Mouse (Mus musculus) myocyte (in vitro differentiated cells): Measurements from ENCODE around the gene Wnt4. TPM values are rescaled to one million over a fixed set of nuclear protein-coding genes. Genes with fewer than 3 reads are reported as not detected.

ENCODE experiments used
- H3K27me3 ChIP-seq: one replicate; pipeline ENCODE4 v1.6.1; 2011; ENCODE audit not compliant: control insufficient read depth, insufficient read depth, insufficient read length
- H3K36me3 ChIP-seq: one replicate; pipeline ENCODE4 v1.6.1; 2011; ENCODE audit not compliant: control insufficient read depth, insufficient read depth
- H3K4me2 ChIP-seq: one replicate; pipeline ENCODE4 v1.6.1; 2011; ENCODE audit warnings: low read depth, control low read depth
- H3K4me3 ChIP-seq: one replicate; pipeline ENCODE4 v1.5.1; 2011; ENCODE audit warnings: mild to moderate bottlenecking, control low read depth, moderate library complexity
- H3K79me2 ChIP-seq: one replicate; pipeline ENCODE4 v1.6.1; 2011; ENCODE audit not compliant: control insufficient read depth, insufficient read depth
- H3ac ChIP-seq: one replicate; pipeline ENCODE4 v1.6.1; 2011; ENCODE audit not compliant: control insufficient read depth, insufficient read length
- CEBPB ChIP-seq: IDR thresholded peaks from 2 replicates; pipeline ENCODE4 v1.6.1; 2011; ENCODE audit warnings: mild to moderate bottlenecking, moderate library complexity; ENCODE audit not compliant: poor library complexity, insufficient read depth, severe bottlenecking
- E2F4 ChIP-seq: IDR thresholded peaks from one replicate; pipeline ENCODE4 v1.6.1; 2011; ENCODE audit warnings: mild to moderate bottlenecking, control low read depth, moderate library complexity; ENCODE audit not compliant: insufficient read depth
- MAX ChIP-seq: IDR thresholded peaks from one replicate; pipeline ENCODE4 v1.6.1; 2011; ENCODE audit warnings: low read depth, mild to moderate bottlenecking, control low read depth
- MYOD1 ChIP-seq, 3 experiments: IDR thresholded peaks; one replicate each; pipeline ENCODE4 v1.6.1; 2011; ENCODE audit warnings: control low read depth in 2 of 3, low read depth in 2 of 3, mild to moderate bottlenecking in 2 of 3, moderate library complexity in 1 of 3; ENCODE audit not compliant: insufficient read length in 2 of 3, control insufficient read depth in 1 of 3
- MYOG ChIP-seq, 3 experiments: IDR thresholded peaks; one replicate each; pipeline ENCODE4 v1.6.1; 2011; ENCODE audit warnings: control low read depth in 2 of 3, low read depth in 2 of 3, mild to moderate bottlenecking in 2 of 3; ENCODE audit not compliant: insufficient read length in 2 of 3, control insufficient read depth in 1 of 3, insufficient read depth in 1 of 3
- POLR2A ChIP-seq: IDR thresholded peaks from one replicate; pipeline ENCODE4 v1.6.1; 2011; ENCODE audit warnings: low read depth, mild to moderate bottlenecking, control low read depth, moderate library complexity; ENCODE audit not compliant: insufficient read length
- POLR2AphosphoS2 ChIP-seq: IDR thresholded peaks from one replicate; pipeline ENCODE4 v1.6.1; 2011; ENCODE audit warnings: low read depth, control low read depth; ENCODE audit not compliant: insufficient read length
- REST ChIP-seq: IDR thresholded peaks from one replicate; pipeline ENCODE4 v1.6.1; 2011; ENCODE audit warnings: mild to moderate bottlenecking, control low read depth, moderate library complexity; ENCODE audit not compliant: insufficient read depth, insufficient read length
- SRF ChIP-seq: IDR thresholded peaks from one replicate; pipeline ENCODE4 v1.6.1; 2011; ENCODE audit warnings: low read depth; ENCODE audit not compliant: control insufficient read depth, insufficient read length
- TCF12 ChIP-seq: IDR thresholded peaks from one replicate; pipeline ENCODE4 v1.6.1; 2011; ENCODE audit warnings: mild to moderate bottlenecking, control low read depth; ENCODE audit not compliant: poor library complexity, insufficient read depth, severe bottlenecking
- TCF3 ChIP-seq: IDR thresholded peaks from one replicate; pipeline ENCODE4 v1.6.1; 2011; ENCODE audit warnings: low read depth, control low read depth; ENCODE audit not compliant: insufficient read length
- USF1 ChIP-seq: IDR thresholded peaks from one replicate; pipeline ENCODE4 v1.6.1; 2011; ENCODE audit warnings: low read depth, mild to moderate bottlenecking, control low read depth, moderate library complexity
- polyA plus RNA-seq: library from polyadenylated mRNA; unstranded; fragments of >200 nt; fragmentation: generic; extraction: Trizol; gene quantifications from one replicate; pipeline ENCODE4 v1.2.1, GENCODE M21; 2012; ENCODE audit warnings: missing spikeins

The Wnt4 gene
- polyA plus RNA-seq, 1 experiment = 5.2 TPM

GRCm38 (mm10) chr4:137308377-137308776 is 31.1 kb downstream of the Wnt4 start:
- Histone ChIP-seq H3K79me2 (no peaks in the 10 kb centered on the region), H3K36me3 (no peaks in the 10 kb centered on the region), H3ac (no peak overlapping the region), H3K27me3 (no peaks in the 10 kb centered on the region), H3K4me2 (no peak overlapping the region), H3K4me3 (no peak overlapping the region)
- TF ChIP-seq POLR2AphosphoS2 = peak; percentile 53
- TF ChIP-seq MYOD1 (IDR thresholded peaks at IDR 0.05; ENCODE audit: control insufficient read depth in 1 of 3, insufficient read length in 2 of 3, low read depth in 2 of 3) = no peak

- H3K4me3 ChIP-seq = no peak overlapping the region
- H3ac ChIP-seq = no peak overlapping the region
- TF ChIP-seq MYOG (IDR thresholded peaks at IDR 0.05; ENCODE audit: control insufficient read depth in 1 of 3, insufficient read depth in 1 of 3, insufficient read length in 2 of 3, low read depth in 2 of 3) (no peak), POLR2AphosphoS2 (no peak), TCF3 (no peak), REST (no peak)
- H3K36me3 ChIP-seq = peaks cover 21% of the 10 kb centered on the region
- no peaks in the 10 kb centered on the region for H3K27me3 ChIP-seq
- H3K79me2 ChIP-seq = peaks cover 4% of the 10 kb centered on the region
- no peak overlapping the region for H3K4me2 ChIP-seq
Measured at GRCm38 (mm10) chr4:137313511-137313910, 36.2 kb downstream of the Wnt4 start.

DNA sequence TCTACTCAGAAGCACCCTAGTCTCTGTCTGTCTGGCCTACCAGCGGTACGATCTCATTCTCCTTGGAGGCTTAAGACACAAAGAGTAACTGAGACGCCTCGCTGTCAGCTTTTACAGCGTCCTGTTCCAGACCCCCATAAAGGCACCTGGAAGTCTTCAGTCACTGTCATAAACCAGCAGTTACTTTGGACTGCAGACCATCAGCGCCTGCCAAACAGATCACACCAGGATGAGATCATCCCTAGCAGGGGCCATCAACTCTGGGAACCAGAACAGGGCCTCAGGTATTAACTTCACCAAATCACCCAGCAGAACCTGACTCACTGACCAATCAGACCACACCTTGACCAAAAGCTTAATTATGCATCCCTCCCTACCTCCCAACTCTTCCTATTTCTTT is 37.3 kb downstream of the Wnt4 start:
- TF ChIP-seq USF1 = no peak
- no peak for TF ChIP-seq POLR2AphosphoS2
- TF ChIP-seq REST = no peak
- TF ChIP-seq MAX = no peak
- no peak for TF ChIP-seq TCF3
- no peak for TF ChIP-seq CEBPB
- no peak for TF ChIP-seq E2F4
- no peak for TF ChIP-seq TCF12
- TF ChIP-seq POLR2A = no peak
- no peak for TF ChIP-seq SRF
- TF ChIP-seq MYOD1 (IDR thresholded peaks at IDR 0.05; ENCODE audit: control insufficient read depth in 1 of 3, insufficient read length in 2 of 3, low read depth in 2 of 3) = no peak
- no peak for TF ChIP-seq MYOG (IDR thresholded peaks at IDR 0.05; ENCODE audit: control insufficient read depth in 1 of 3, insufficient read depth in 1 of 3, insufficient read length in 2 of 3, low read depth in 2 of 3)
- Histone ChIP-seq H3K4me2 (no peak overlapping the region), H3K4me3 (no peak overlapping the region), H3K79me2 (peaks cover 4% of the 10 kb centered on the region), H3K36me3 (peaks cover 31% of the 10 kb centered on the region), H3K27me3 (no peaks in the 10 kb centered on the region), H3ac (no peak overlapping the region)

GRCm38 (mm10) chr4:137315061-137315460 is 37.8 kb downstream of the Wnt4 start:
- Histone ChIP-seq H3K4me2 (no peak overlapping the region), H3K27me3 (no peaks in the 10 kb centered on the region), H3K79me2 (peaks cover 4% of the 10 kb centered on the region), H3ac (no peak overlapping the region), H3K4me3 (no peak overlapping the region), H3K36me3 (peaks cover 35% of the 10 kb centered on the region)
- TF ChIP-seq E2F4 = no peak
- TF ChIP-seq MAX = no peak
- no peak for TF ChIP-seq USF1
- no peak for TF ChIP-seq TCF3
- TF ChIP-seq MYOG (IDR thresholded peaks at IDR 0.05; ENCODE audit: control insufficient read depth in 1 of 3, insufficient read depth in 1 of 3, insufficient read length in 2 of 3, low read depth in 2 of 3) = no peak
- TF ChIP-seq REST = no peak
- no peak for TF ChIP-seq SRF

GRCm38 (mm10) chr4:137316027-137316770 is 38.9 kb downstream of the Wnt4 start:
- TF ChIP-seq POLR2AphosphoS2 (peak; percentile 37), E2F4 (no peak)
- Histone ChIP-seq H3K79me2 (peaks cover 9% of the 10 kb centered on the region), H3K4me3 (no peak overlapping the region), H3ac (no peak overlapping the region), H3K27me3 (no peaks in the 10 kb centered on the region), H3K4me2 (no peak overlapping the region), H3K36me3 (peaks cover 43% of the 10 kb centered on the region)

DNA sequence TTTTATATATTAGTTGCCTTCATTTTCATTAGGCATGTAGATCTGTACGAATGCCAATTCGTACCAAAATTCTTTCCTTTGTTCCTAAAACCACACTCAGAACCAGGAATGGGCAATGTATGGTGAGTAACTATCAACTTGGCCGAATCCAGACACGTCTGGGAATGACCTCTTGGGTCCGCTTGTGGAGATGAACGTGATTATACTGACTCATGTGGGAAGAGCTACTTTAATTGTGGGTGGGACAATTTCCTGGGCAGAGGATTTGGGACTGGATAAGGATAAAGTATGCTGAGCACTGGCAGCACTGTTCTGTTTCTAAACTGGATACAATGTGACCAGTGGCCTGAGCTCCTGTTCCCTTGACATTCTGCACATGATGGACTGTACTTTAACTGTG is 47.6 kb downstream of the Wnt4 start:
- no peak overlapping the region for H3K4me2 ChIP-seq
- peaks cover 69% of the 10 kb centered on the region for H3K36me3 ChIP-seq
- H3K4me3 ChIP-seq = no peak overlapping the region
- H3K27me3 ChIP-seq = no peaks in the 10 kb centered on the region
- peaks cover 63% of the 10 kb centered on the region for H3K79me2 ChIP-seq
- H3ac ChIP-seq = no peak overlapping the region
- TF ChIP-seq MYOD1 (IDR thresholded peaks at IDR 0.05; ENCODE audit: control insufficient read depth in 1 of 3, insufficient read length in 2 of 3, low read depth in 2 of 3) = no peak
- no peak for TF ChIP-seq POLR2A
- TF ChIP-seq TCF3 = no peak
- no peak for TF ChIP-seq MYOG (IDR thresholded peaks at IDR 0.05; ENCODE audit: control insufficient read depth in 1 of 3, insufficient read depth in 1 of 3, insufficient read length in 2 of 3, low read depth in 2 of 3)
